Mouse (Mus musculus) forebrain, embryonic 13.5 days (tissue): Measurements from ENCODE around the gene Pigl. TPM values are rescaled to one million over a fixed set of nuclear protein-coding genes. Genes with fewer than 3 reads are reported as not detected.
A peak's percentile ranks its signal among the peaks of the same experiment; 100 is the strongest.
"Not testable (repeated sequence)": the region's sequence is repeated elsewhere in the genome, so short reads cannot be mapped to it uniquely, and the experiment has no call there.

Source experiments
- ATAC-seq: fragments of 200-750 bp; cut with Nextera tagmentation; 2 replicates; pipeline ENCODE4 v1.8.0; 2017
- H3K27ac ChIP-seq: fragments of 300-500 bp; sonication (generic); 2 replicates; pipeline ENCODE4 v1.5.1; 2015; ENCODE audit warnings: inconsistent platforms, mild to moderate bottlenecking, moderate library complexity
- H3K27me3 ChIP-seq: fragments of 300-500 bp; sonication (generic); 2 replicates; pipeline ENCODE4 v1.6.1; 2015; ENCODE audit warnings: mild to moderate bottlenecking, inconsistent platforms
- H3K36me3 ChIP-seq: fragments of 300-500 bp; sonication (generic); 2 replicates; pipeline ENCODE4 v1.6.1; 2015; ENCODE audit warnings: mild to moderate bottlenecking, inconsistent platforms; ENCODE audit not compliant: poor library complexity, severe bottlenecking
- H3K4me1 ChIP-seq: fragments of 300-500 bp; sonication (generic); 2 replicates; pipeline ENCODE4 v1.6.1; 2015; ENCODE audit warnings: inconsistent platforms
- H3K4me2 ChIP-seq: fragments of 300-500 bp; sonication (generic); 2 replicates; pipeline ENCODE4 v1.6.1; 2015; ENCODE audit warnings: inconsistent platforms, mild to moderate bottlenecking, moderate library complexity
- H3K4me3 ChIP-seq: fragments of 300-500 bp; sonication (generic); 2 replicates; pipeline ENCODE4 v1.5.1; 2015; ENCODE audit warnings: mild to moderate bottlenecking, inconsistent platforms
- H3K9ac ChIP-seq: fragments of 300-500 bp; sonication (generic); 2 replicates; pipeline ENCODE4 v1.6.1; 2015; ENCODE audit warnings: mild to moderate bottlenecking, inconsistent platforms
- H3K9me3 ChIP-seq: fragments of 300-500 bp; sonication (generic); replicated peaks from 2 replicates; pipeline ENCODE4 v1.6.1; 2016; ENCODE audit warnings: inconsistent platforms
- WGBS: fragments of 180-500 bp; shearing (Covaris S2); methylation state at CpG from one replicate; pipeline ENCODE4 v1.1.7; 2015; 5-methylcytosine and 5-hydroxymethylcytosine counted together
- polyA plus RNA-seq: library from polyadenylated mRNA; unstranded; fragments of >200 nt; fragmentation: Nextera tagmentation; extraction: Ambion mirVana; gene quantifications from 2 replicates; pipeline ENCODE4 v1.2.1, GENCODE M21; 2015

Gene Pigl
- polyA plus RNA-seq, 1 experiment from 2014 or later, result 6.2 TPM

DNA sequence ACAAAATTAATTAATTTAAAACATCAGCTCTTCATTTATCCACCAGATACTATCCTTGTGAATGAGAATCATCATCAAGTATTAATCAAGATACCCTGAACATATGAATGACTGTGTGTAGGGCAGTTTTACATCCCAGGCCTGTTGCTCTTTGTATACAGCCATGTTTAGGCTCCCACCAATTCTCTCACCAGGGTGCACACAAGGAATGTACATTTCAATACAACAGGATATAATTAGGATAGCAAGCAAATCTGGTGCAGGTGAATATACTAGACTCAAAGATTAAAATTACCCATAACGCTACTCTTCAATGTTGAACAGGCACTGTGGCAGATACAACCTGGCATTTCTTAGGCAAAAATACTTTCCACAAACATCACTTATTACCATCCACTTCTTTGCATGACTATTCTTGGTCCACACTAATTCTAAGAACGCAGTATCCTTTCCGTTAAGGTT is 2.2 kb upstream of the Pigl start:
- Histone ChIP-seq H3K9me3 (no peaks in the 10 kb centered on the region), H3K4me2 (peak overlapping the region; percentile 90), H3K4me3 (peak overlapping the region; percentile 93), H3K9ac (peak overlapping the region; percentile 98), H3K27ac (peak overlapping the region; percentile 98; the same call in 1 of the 2 replicates), H3K27me3 (no peaks in the 10 kb centered on the region), H3K36me3 (no peaks in the 10 kb centered on the region), H3K4me1 (peaks cover 23% of the 10 kb centered on the region)
- 2% methylated on average over 3 of the region's 3 CpGs for WGBS
- no peak for ATAC-seq

- Histone ChIP-seq H3K4me3 (peak overlapping the region; percentile 93), H3K36me3 (no peaks in the 10 kb centered on the region), H3K4me1 (peaks cover 23% of the 10 kb centered on the region), H3K9ac (peak overlapping the region; percentile 98), H3K27ac (peak overlapping the region; percentile 98), H3K27me3 (no peaks in the 10 kb centered on the region), H3K4me2 (peak overlapping the region; percentile 90), H3K9me3 (no peaks in the 10 kb centered on the region)
- WGBS, result under 1% methylated on average over 41 of the region's 42 CpGs
- ATAC-seq, result peak; percentile 82
These were observed 1.6 kb upstream of the Pigl start for GRCm38 (mm10) chr11:62456483-62457172.

- H3K9ac ChIP-seq, result peak overlapping the region; percentile 98
- no peaks in the 10 kb centered on the region for H3K27me3 ChIP-seq
- WGBS, result under 1% methylated on average over 66 of the region's 73 CpGs
- H3K4me1 ChIP-seq, result peaks cover 23% of the 10 kb centered on the region
- peak; percentile 95 for ATAC-seq
- no peaks in the 10 kb centered on the region for H3K36me3 ChIP-seq
- H3K27ac ChIP-seq, result peak overlapping the region; percentile 98
- H3K4me3 ChIP-seq, result peak overlapping the region; percentile 93
- H3K9me3 ChIP-seq, result no peaks in the 10 kb centered on the region
- H3K4me2 ChIP-seq, result peak overlapping the region; percentile 90
These were observed 894 bp upstream of the Pigl start for GRCm38 (mm10) chr11:62457241-62457890.

GRCm38 (mm10) chr11:62457891-62458270 is 379 bp upstream of the Pigl start:
- no peak for ATAC-seq
- under 1% methylated on average over 18 of the region's 18 CpGs for WGBS
- Histone ChIP-seq H3K4me3 (peak overlapping the region; percentile 93), H3K27me3 (no peaks in the 10 kb centered on the region), H3K36me3 (no peaks in the 10 kb centered on the region), H3K9ac (peak overlapping the region; percentile 98), H3K27ac (peak overlapping the region; percentile 98), H3K4me2 (peak overlapping the region; percentile 90), H3K9me3 (no peaks in the 10 kb centered on the region), H3K4me1 (peaks cover 23% of the 10 kb centered on the region)

DNA sequence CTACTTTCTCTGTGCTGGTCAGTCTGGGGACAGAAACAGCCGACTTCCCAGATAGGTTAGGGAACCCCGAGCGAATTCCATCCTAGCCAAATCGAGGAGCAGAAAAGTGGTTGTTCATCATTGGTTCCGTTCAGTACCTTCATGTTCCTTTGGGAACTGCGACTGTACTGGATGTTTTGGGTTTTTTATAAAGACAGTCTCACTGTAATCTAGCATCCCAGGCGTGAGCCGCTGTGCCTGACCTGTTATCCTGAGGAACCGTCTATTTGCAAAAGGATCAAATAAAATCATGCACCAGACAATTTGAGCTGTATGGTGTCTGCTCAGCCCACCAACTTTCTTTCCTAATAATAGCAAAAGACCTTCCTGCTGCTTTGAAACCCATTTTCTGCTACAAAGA is 520 bp downstream of the Pigl start:
- peak overlapping the region; percentile 98 for H3K27ac ChIP-seq
- WGBS, result under 1% methylated on average over 9 of the region's 9 CpGs
- ATAC-seq, result no peak
- H3K9ac ChIP-seq, result peak overlapping the region; percentile 98
- H3K4me1 ChIP-seq, result peaks cover 27% of the 10 kb centered on the region
- H3K9me3 ChIP-seq, result no peaks in the 10 kb centered on the region
- no peaks in the 10 kb centered on the region for H3K36me3 ChIP-seq
- no peaks in the 10 kb centered on the region for H3K27me3 ChIP-seq
- H3K4me2 ChIP-seq, result peak overlapping the region; percentile 90
- peak overlapping the region; percentile 93 for H3K4me3 ChIP-seq

- H3K36me3 ChIP-seq, H3K4me2 ChIP-seq, H3K9ac ChIP-seq, H3K27ac ChIP-seq, H3K4me3 ChIP-seq, ATAC-seq, H3K27me3 ChIP-seq, H3K9me3 ChIP-seq: not testable (repeated sequence)
- H3K4me1 ChIP-seq, result peaks cover 12% of the 10 kb centered on the region
- WGBS, result 97% methylated on average over 1 of the region's 1 CpGs
These were observed 4.3 kb downstream of the Pigl start for GRCm38 (mm10) chr11:62462529-62462928.

GRCm38 (mm10) chr11:62463225-62463915 is 5.1 kb downstream of the Pigl start:
- Histone ChIP-seq H3K27ac (no peak overlapping the region), H3K9me3 (no peaks in the 10 kb centered on the region), H3K4me2 (no peak overlapping the region), H3K27me3 (no peaks in the 10 kb centered on the region), H3K36me3 (no peaks in the 10 kb centered on the region), H3K4me3 (no peak overlapping the region), H3K4me1 (peaks cover 12% of the 10 kb centered on the region), H3K9ac (no peak overlapping the region)
- no peak for ATAC-seq
- WGBS, result 48% methylated on average over 2 of the region's 2 CpGs

DNA sequence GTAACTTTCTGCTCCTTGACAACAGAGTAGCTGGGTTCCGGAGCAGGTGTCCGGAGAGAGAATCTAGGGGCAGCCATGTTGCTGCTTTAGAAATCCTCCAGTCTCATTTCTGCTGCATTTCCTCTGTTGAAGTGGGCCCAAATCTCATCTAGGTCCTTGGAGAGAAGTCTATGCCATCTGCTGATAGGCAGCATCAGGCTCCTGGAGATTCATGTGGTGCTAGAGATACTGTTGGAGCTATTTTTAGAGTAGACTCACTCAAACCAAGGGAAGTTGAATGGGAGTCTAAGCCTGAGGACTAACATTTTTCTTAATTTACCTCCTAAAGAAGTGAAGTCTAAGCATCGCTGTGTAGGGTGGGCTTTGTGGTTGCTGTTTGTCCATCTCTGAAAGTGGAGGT is 6.4 kb downstream of the Pigl start:
- Histone ChIP-seq H3K36me3 (no peaks in the 10 kb centered on the region), H3K4me2 (no peak overlapping the region), H3K9ac (no peak overlapping the region), H3K27ac (no peak overlapping the region), H3K4me3 (no peak overlapping the region), H3K27me3 (no peaks in the 10 kb centered on the region), H3K9me3 (no peaks in the 10 kb centered on the region), H3K4me1 (peaks cover 4% of the 10 kb centered on the region; the same call in 1 of the 2 replicates)
- 93% methylated on average over 3 of the region's 3 CpGs for WGBS
- no peak for ATAC-seq

DNA sequence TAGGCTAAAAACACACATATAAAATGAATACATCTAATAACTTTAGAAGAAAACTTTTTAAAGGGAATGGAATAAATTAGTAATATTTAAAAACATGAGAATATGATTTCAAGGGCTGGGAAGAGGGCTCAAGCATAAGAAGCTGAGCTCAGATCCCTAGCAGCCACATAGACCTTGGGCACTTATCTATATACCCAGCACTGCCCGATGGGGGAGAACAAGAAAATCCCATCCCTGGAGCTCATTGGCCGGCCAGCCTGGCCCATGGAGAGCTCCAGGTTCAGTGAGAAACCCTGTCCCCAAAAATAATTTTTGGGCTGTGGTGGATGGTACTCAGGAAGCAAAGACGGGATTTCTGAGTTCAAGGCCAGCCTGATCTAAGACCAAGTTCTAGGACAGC is 7.6 kb downstream of the Pigl start:
- Histone ChIP-seq H3K4me2 (no peak overlapping the region), H3K36me3 (no peaks in the 10 kb centered on the region), H3K9ac (no peak overlapping the region), H3K9me3 (no peaks in the 10 kb centered on the region), H3K27me3 (no peaks in the 10 kb centered on the region), H3K4me3 (no peak overlapping the region), H3K27ac (no peak overlapping the region), H3K4me1 (peaks cover 4% of the 10 kb centered on the region; the same call in 1 of the 2 replicates)
- no peak for ATAC-seq
- WGBS, result 89% methylated on average over 3 of the region's 3 CpGs

DNA sequence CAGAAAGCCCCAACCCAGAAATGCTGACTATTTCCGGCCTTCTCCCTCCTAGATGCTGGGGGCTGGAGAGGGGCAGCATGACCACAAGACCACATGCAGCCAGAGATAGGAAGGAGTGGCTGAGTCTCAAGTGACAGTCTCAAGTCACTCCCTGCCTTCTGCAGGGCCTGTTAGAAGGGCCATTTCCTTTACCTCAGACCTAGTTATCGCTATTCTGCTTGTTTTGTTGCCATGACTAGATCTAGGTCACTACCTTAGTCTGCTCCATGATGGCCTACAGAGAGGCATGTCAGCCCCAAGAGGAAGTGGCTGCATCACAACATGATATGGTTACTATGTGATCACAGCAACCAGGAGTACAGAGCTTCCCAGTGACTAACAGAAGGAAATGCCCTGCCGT is 8.3 kb downstream of the Pigl start:
- no peak for ATAC-seq
- peaks cover 4% of the 10 kb centered on the region; the same call in 1 of the 2 replicates for H3K4me1 ChIP-seq
- 90% methylated on average over 3 of the region's 3 CpGs for WGBS
- H3K4me3 ChIP-seq, result no peak overlapping the region
- no peak overlapping the region for H3K27ac ChIP-seq
- no peaks in the 10 kb centered on the region for H3K36me3 ChIP-seq
- no peak overlapping the region for H3K9ac ChIP-seq
- no peak overlapping the region for H3K4me2 ChIP-seq
- no peaks in the 10 kb centered on the region for H3K9me3 ChIP-seq
- H3K27me3 ChIP-seq, result no peaks in the 10 kb centered on the region

DNA sequence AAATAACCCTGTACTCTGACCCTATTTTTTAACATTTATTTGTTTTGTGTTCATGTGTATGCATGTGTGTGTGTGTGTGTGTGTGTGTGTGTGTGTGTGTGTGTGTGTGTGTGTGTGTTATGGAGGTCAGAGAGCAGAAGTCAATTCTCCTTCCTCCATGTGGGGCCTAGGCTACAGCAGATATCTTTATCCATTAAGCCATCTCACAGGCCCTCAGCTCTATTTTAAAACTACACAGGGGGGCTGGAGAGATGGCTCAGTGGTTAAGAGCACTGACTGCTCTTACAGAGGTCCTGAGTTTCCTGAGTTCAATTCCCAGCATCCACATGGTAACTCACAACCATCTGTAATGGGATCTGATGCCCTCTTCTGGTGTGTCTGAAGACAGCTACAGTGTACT is 9.0 kb downstream of the Pigl start:
- not testable (repeated sequence) for H3K27me3 ChIP-seq, ATAC-seq

GRCm38 (mm10) chr11:62470451-62470850 is 12.2 kb downstream of the Pigl start:
- no peaks in the 10 kb centered on the region for H3K4me1 ChIP-seq
- 94% methylated on average over 6 of the region's 6 CpGs for WGBS
- H3K9me3 ChIP-seq, result no peaks in the 10 kb centered on the region
- H3K36me3 ChIP-seq, result no peaks in the 10 kb centered on the region
- H3K27ac ChIP-seq, result no peak overlapping the region
- H3K27me3 ChIP-seq, result no peaks in the 10 kb centered on the region
- H3K4me2 ChIP-seq, result no peak overlapping the region
- no peak overlapping the region for H3K4me3 ChIP-seq
- no peak for ATAC-seq
- H3K9ac ChIP-seq, result no peak overlapping the region

More for the DNA sequence above, 9.0 kb downstream of the Pigl start:
- H3K9me3 ChIP-seq, H3K4me2 ChIP-seq, H3K4me1 ChIP-seq, H3K4me3 ChIP-seq, H3K36me3 ChIP-seq, H3K27ac ChIP-seq, H3K9ac ChIP-seq: not testable (repeated sequence)
